Mouse (Mus musculus) hematopoietic stem cell, adult 5-6 weeks (primary cell): Measurements from ENCODE around the gene Xrra1. TPM values are rescaled to one million over a fixed set of nuclear protein-coding genes. Genes with fewer than 3 reads are reported as not detected.

Experiments used
- ATAC-seq, 2 experiments: fragments of 125-278 bp in 1 of 2; replicated peaks in 1 of 2; 2 replicates each; pipeline ENCODE4 v1.8.0; 2016 to 2017; ENCODE audit warnings: inconsistent platforms in 2 of 2, mild to moderate bottlenecking in 2 of 2, moderate number of reproducible peaks in 2 of 2, low read depth in 1 of 2, moderate TSS enrichment in 1 of 2; ENCODE audit not compliant: low FRiP score in 2 of 2, poor library complexity in 2 of 2, severe bottlenecking in 2 of 2, insufficient read depth in 1 of 2, low TSS enrichment in 1 of 2
- total RNA-seq: library from RNA; stranded (forward); fragments of 172-1452, 232-1000 nt; gene quantifications from 2 replicates; pipeline ENCODE4 v1.2.3, GENCODE M21; 2017

Xrra1 gene
- total RNA-seq, 1 experiment from 2014 or later: not detected

GRCm38 (mm10) chr7:99837358-99838071 is 21.4 kb upstream of the Xrra1 start:
- no peak for ATAC-seq

GRCm38 (mm10) chr7:99838241-99838640 is 20.7 kb upstream of the Xrra1 start:
- no peak for ATAC-seq

GRCm38 (mm10) chr7:99845533-99846236 is 13.2 kb upstream of the Xrra1 start:
- ATAC-seq: no peak

GRCm38 (mm10) chr7:99850534-99850933 is 8.4 kb upstream of the Xrra1 start:
- no peak for ATAC-seq

GRCm38 (mm10) chr7:99851121-99851520 is 7.8 kb upstream of the Xrra1 start:
- ATAC-seq: no peak

- ATAC-seq: no peak
Observed at GRCm38 (mm10) chr7:99851618-99852017, 7.3 kb upstream of the Xrra1 start.

- ATAC-seq: no peak
Observed at GRCm38 (mm10) chr7:99853350-99853749, 5.6 kb upstream of the Xrra1 start.

GRCm38 (mm10) chr7:99854311-99854710 is 4.6 kb upstream of the Xrra1 start:
- ATAC-seq: no peak

- no peak for ATAC-seq
Observed at GRCm38 (mm10) chr7:99856266-99856861, 2.6 kb upstream of the Xrra1 start.

- peak in 1 of 2 experiments; percentile 6; a peak in 1 of 4 replicates for ATAC-seq
Observed at GRCm38 (mm10) chr7:99858175-99858812, 622 bp upstream of the Xrra1 start.

- ATAC-seq: no peak
Observed at GRCm38 (mm10) chr7:99863362-99863761, 4.4 kb downstream of the Xrra1 start, which contains the start of gene Spcs2. Spcs2 (minus strand) TSS chr7:99863462.

- no peak for ATAC-seq
Observed at GRCm38 (mm10) chr7:99864241-99865028, 5.5 kb downstream of the Xrra1 start.

- peak; percentile 51 to 56; a peak in 2 of 4 replicates for ATAC-seq
Observed at GRCm38 (mm10) chr7:99865219-99865618, 6.3 kb downstream of the Xrra1 start.

GRCm38 (mm10) chr7:99869296-99869695 is 10.4 kb downstream of the Xrra1 start:
- no peak for ATAC-seq

GRCm38 (mm10) chr7:99873965-99874364 is 15.0 kb downstream of the Xrra1 start:
- ATAC-seq: no peak

GRCm38 (mm10) chr7:99875891-99876290 is 17.0 kb downstream of the Xrra1 start:
- no peak for ATAC-seq

- peak; percentile 78 to 84 for ATAC-seq
Observed at GRCm38 (mm10) chr7:99876345-99876744, 17.4 kb downstream of the Xrra1 start.
